Mouse (Mus musculus) heart, adult 2 months (tissue): ENCODE measurements around the gene Cc2d2b.

ENCODE experiments used
- CTCF ChIP-seq: fragments of 200-600 bp; IDR thresholded peaks from 2 replicates; pipeline ENCODE4 v1.8.1; 2022; ENCODE audit warnings: antibody characterized with exemption, mild to moderate bottlenecking, moderate library complexity
- POLR2A ChIP-seq: fragments of 200-500 bp; IDR thresholded peaks from 2 replicates; pipeline ENCODE4 v1.6.1; 2011; ENCODE audit warnings: mild to moderate bottlenecking, low read depth, low read length, control low read depth; ENCODE audit not compliant: insufficient read depth

DNA sequence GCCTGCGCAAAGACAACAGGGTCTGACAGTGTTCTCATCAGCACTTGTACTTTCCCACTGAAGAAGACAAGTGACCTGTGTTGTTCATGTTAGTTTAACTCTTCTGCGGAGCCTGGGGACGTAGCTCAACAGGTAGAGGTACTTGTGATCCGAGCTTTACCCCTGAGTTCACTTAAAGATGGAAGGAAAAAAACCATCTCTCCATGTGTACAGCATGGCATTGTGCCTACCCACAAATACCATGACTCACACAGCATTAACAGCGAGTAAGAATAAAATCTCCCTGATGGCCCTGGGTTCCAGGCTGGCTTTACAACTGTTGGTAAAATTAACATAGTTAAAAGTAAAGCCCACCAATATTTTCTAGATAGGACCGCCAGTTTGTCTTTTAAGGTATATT, 85.9 kb downstream of the Cc2d2b start:
- TF ChIP-seq CTCF: no peak
- TF ChIP-seq POLR2A: no peak
